Mouse (Mus musculus) urinary bladder, postnatal 0 days (tissue): ENCODE measurements around the gene Rab36. TPM values are rescaled to one million over a fixed set of nuclear protein-coding genes. Genes with fewer than 3 reads are reported as not detected.

Experiments used
- polyA plus RNA-seq: library from polyadenylated mRNA; unstranded; fragments of >200 nt; fragmentation: Nextera tagmentation; extraction: Ambion mirVana; gene quantifications from 2 replicates; pipeline ENCODE4 v1.2.1, GENCODE M21; 2015

Rab36 gene
- 2.4 and 2.5 TPM in 2 replicates for polyA plus RNA-seq

DNA sequence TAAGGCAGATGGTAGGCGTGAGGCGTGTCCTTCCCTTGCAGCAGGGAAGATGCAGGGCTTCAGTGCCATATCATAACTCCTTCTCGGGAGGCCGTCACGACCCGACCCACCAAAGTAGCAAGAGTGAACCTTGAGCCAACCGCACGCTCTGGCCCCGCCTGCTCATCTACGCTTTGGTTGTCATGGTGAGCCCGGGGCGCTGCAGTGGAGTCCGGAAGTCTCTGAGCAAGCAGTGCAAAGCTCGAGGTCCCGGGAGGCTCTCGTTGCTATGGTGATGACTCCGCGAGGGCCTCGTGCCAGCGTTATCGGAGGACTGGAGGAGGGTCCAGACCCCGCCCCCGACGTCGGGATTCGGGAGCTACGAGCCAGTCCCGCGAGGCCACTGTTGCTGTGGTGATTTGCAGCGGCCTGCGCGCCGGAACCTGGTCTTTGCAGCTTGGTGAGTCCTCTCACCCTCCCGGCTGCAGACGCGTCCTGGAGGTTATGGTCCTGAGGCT lies at the start of gene Rab36:
Gene Rab36 (plus strand): TSS at position 176 of the 497 bp plus-strand sequence.

DNA sequence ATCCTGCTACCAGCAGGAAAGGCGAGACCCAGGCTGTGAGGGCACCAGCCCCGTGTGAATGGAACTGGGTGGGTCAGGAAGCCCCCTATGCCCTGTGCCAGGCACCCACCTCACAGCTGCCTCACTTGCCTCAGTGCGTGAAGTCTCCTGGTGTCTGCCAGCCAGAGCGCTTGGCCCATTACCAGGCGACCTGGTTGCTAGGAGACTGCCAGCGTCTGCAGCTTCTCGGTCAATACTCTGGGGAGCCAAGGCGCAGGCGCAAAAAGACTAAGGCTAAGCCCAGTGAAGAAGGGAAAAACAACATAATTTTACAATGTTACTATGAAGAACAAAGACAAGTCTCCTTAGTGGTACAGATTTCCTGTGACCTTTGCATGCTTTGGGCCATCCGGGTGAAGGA lies 4.5 kb upstream of the Rab36 start, which contains the start of gene Rsph14:
Gene Rsph14 (minus strand): TSS at position 192 of the 400 bp plus-strand sequence.

DNA sequence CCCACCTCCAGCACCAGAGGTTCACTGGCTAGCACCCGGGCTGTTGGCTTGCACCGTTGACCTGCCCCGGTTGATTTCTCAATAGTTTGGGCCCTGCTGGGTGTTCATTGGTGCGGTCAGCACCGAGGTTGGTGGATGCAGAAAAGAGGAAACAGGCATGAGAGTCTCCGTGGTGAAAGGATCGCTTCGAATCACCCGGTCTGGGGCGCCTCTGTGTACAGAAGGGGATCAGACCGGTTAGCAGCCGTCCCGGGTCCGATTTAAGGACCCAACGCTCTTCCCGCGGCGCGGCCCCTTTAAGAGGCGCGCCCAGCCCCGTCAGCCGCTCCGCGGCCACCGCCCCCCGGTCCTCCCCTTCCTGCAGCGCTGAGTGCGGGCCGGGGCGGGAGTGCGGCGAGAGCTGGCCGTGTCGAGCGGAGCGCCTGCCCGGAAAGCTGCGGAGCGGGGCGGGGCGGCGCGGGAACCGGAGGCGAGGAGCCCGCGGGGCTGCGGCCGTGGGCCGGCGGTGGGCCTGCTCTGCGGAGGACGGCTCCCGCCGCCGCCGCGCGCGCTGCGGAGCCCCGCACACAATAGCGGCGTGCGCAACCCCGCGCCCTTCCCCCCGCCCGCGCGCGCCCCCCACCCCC lies 23.5 kb downstream of the Rab36 start, which contains the start of gene Bcr:
Gene Bcr (plus strand): TSS at position 376 of the 626 bp plus-strand sequence.

Other genes starting within 250 kb of the Rab36 start
- 25.6 and 29.7 TPM in 2 replicates for gene Gnaz, start 69.9 kb upstream of the Rab36 start, polyA plus RNA-seq
- gene Rsph14, start 4.5 kb upstream of the Rab36 start, polyA plus RNA-seq, result not detected in 2 replicates
- gene Bcr, start 23.5 kb downstream of the Rab36 start, polyA plus RNA-seq, result 5.1 and 6.2 TPM in 2 replicates
- gene Specc1l, start 175.0 kb downstream of the Rab36 start, polyA plus RNA-seq, result 16.5 and 20.0 TPM in 2 replicates